31 mouse cellular contexts compared by ENCODE assay signal in genomic region chr14:24458191-24458590, GRCm38 (mm10).
"Had no signal": no experiment of that assay in that cellular context is flagged by ENCODE, and none has a peak within 500 bp of the region (broad histone marks: within the 10 kb centered on the region; RNA-seq: fewer than 3 reads in every experiment).

No protein-coding gene starts in this region.

- H3K27ac ChIP-seq: heart, embryonic 13.5 days; heart, embryonic 15.5 days; hindbrain, embryonic 10.5 days; hindbrain, embryonic 12.5 days; hindbrain, embryonic 13.5 days; hindbrain, embryonic 14.5 days; hindbrain, embryonic 15.5 days; hindbrain, postnatal 0 days; intestine, embryonic 15.5 days; kidney, embryonic 15.5 days; kidney, postnatal 0 days; layer of hippocampus, adult 2 months; left cerebral cortex, adult 2 months had no signal

- H3K4me1 ChIP-seq: heart, embryonic 12.5 days; heart, embryonic 13.5 days; heart, embryonic 15.5 days; hindbrain, embryonic 10.5 days; hindbrain, embryonic 12.5 days; hindbrain, embryonic 13.5 days; hindbrain, embryonic 15.5 days; intestine, embryonic 15.5 days; kidney, embryonic 15.5 days had no signal

- H3K27me3 ChIP-seq: heart, embryonic 12.5 days; heart, embryonic 13.5 days; heart, embryonic 15.5 days; hindbrain, embryonic 12.5 days; hindbrain, embryonic 13.5 days; hindbrain, embryonic 15.5 days; intestine, embryonic 15.5 days; kidney, embryonic 15.5 days had no signal

- H3K9me3 ChIP-seq: heart, embryonic 12.5 days; heart, embryonic 13.5 days; heart, embryonic 15.5 days; hindbrain, embryonic 10.5 days; hindbrain, embryonic 12.5 days; hindbrain, embryonic 13.5 days; hindbrain, embryonic 15.5 days; intestine, embryonic 15.5 days; kidney, embryonic 15.5 days had no signal

- H3K4me2 ChIP-seq: heart, embryonic 11.5 days; heart, embryonic 12.5 days; heart, embryonic 13.5 days; heart, embryonic 15.5 days; hindbrain, embryonic 12.5 days; hindbrain, embryonic 13.5 days; hindbrain, embryonic 14.5 days; hindbrain, embryonic 15.5 days; intestine, embryonic 15.5 days; kidney, embryonic 15.5 days had no signal

- H3K9ac ChIP-seq: heart, embryonic 12.5 days; heart, embryonic 13.5 days; heart, embryonic 15.5 days; hindbrain, embryonic 12.5 days; hindbrain, embryonic 13.5 days; hindbrain, embryonic 14.5 days; hindbrain, embryonic 15.5 days; intestine, embryonic 15.5 days; kidney, embryonic 15.5 days had no signal

- DNase-seq: heart, postnatal 10 days; heart, postnatal 14 days; heart, postnatal 36 days; heart, postnatal 4 days; kidney, adult 11 months; kidney, adult 18-20 months; kidney, adult 2 months; kidney, adult 8-10 months; kidney, adult 9 months; kidney, postnatal 10 days; kidney, postnatal 14 days; kidney, postnatal 25 days; kidney, postnatal 36 days; kidney, postnatal 4 days; layer of hippocampus, adult 9-11 months; layer of hippocampus, postnatal 36 days had no signal

- H3K4me3 ChIP-seq: heart, embryonic 12.5 days; heart, embryonic 13.5 days; heart, embryonic 15.5 days; hindbrain, embryonic 10.5 days; hindbrain, embryonic 12.5 days; hindbrain, embryonic 13.5 days; hindbrain, embryonic 15.5 days; intestine, embryonic 15.5 days; kidney, embryonic 15.5 days; layer of hippocampus, adult 2 months; left cerebral cortex, adult 2 months had no signal
